In the genomic region with DNA sequence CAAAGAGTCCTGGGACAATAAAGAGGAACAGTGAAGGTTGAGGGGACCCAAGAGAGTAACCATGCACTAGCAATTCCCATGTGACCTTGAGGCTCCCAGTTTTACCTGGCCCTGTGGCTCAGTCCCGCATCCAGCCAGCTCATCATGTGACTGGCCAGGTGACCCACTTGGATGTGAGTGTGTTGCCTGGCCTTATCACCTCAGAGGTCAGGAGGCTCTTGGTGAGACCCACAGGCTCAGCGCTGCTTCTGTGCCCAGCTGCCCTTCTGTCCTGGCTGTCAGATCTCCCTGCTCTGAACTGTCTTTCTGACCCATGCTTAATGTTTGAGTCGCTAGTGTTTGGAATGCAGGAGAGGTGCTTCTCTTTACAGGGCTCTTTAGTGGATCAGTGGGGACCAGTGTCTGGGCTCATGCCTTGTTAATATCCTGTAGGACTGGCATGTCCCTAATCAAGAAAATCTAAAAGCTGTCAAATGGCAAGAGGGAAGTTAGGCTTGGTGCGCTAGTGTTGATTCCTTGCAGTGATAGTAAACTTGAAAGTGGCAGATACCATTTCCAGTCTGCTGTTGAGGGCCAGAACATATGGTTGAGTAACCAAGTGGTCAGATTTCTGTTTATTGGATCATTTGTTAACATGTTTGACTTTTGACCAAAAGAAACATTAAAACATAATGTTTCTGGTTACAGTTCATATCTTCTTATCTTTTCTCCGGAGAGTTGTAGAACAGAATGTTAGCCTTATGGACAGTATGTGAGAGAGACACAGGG, we compare ENCODE assay signal across 18 mouse cellular contexts. TPM values are rescaled to one million over a fixed set of nuclear protein-coding genes. Genes with fewer than 3 reads are reported as not detected.
DNase-seq lines count a peak whose midpoint lies in the region; ATAC-seq and TF ChIP-seq lines count a peak whose summit lies in the region.
"Had no signal": no experiment of that assay in that cellular context is flagged by ENCODE, and none has a peak within 500 bp of the region (broad histone marks: within the 10 kb centered on the region; RNA-seq: fewer than 3 reads in every experiment).

No protein-coding gene starts in this region.

- H3K79me2 ChIP-seq in C2C12 (ENCODE audit: control insufficient read depth, insufficient read depth) = peaks cover 89% of the 10 kb centered on the region

- no peak overlapping the region for H3K4me3 ChIP-seq in kidney, embryonic 15.5 days (replicated peaks)
- H3K4me3 ChIP-seq in kidney, embryonic 14.5 days (ENCODE audit: low read length) = no peak overlapping the region
- no peak overlapping the region for H3K4me3 ChIP-seq in C2C12 (ENCODE audit: insufficient read depth, poor library complexity, severe bottlenecking)
- H3K4me3 ChIP-seq in intestine, embryonic 16.5 days (ENCODE audit: low read length) = no peak overlapping the region
- H3K4me3 ChIP-seq: forebrain, embryonic 12.5 days; heart, embryonic 15.5 days; hindbrain, embryonic 13.5 days; layer of hippocampus, adult 2 months; lung, embryonic 15.5 days had no signal

- 43% methylated on average over 5 of the region's 5 CpGs for WGBS in kidney, embryonic 15.5 days
- 43% methylated on average over 5 of the region's 5 CpGs for WGBS in kidney, embryonic 14.5 days
- WGBS in intestine, embryonic 16.5 days = 47% methylated on average over 5 of the region's 5 CpGs

- H3K4me2 ChIP-seq in kidney, embryonic 15.5 days = no peak overlapping the region
- no peak overlapping the region for H3K4me2 ChIP-seq in kidney, embryonic 14.5 days (replicated peaks; ENCODE audit: low read depth, low read length)
- no peak overlapping the region for H3K4me2 ChIP-seq in intestine, embryonic 16.5 days (ENCODE audit: low read depth, low read length)
- H3K4me2 ChIP-seq: forebrain, embryonic 12.5 days; heart, embryonic 15.5 days; hindbrain, embryonic 13.5 days; lung, embryonic 15.5 days had no signal

- no peaks in the 10 kb centered on the region for H3K27me3 ChIP-seq in kidney, embryonic 15.5 days
- H3K27me3 ChIP-seq in kidney, embryonic 14.5 days (ENCODE audit: control insufficient read depth, insufficient read depth, low read length) = no peaks in the 10 kb centered on the region
- no peaks in the 10 kb centered on the region for H3K27me3 ChIP-seq in C2C12 (ENCODE audit: control insufficient read depth, insufficient read depth, insufficient read length)
- H3K27me3 ChIP-seq in intestine, embryonic 16.5 days (replicated peaks; ENCODE audit: control insufficient read depth, insufficient read depth, low read length) = no peaks in the 10 kb centered on the region
- H3K27me3 ChIP-seq: forebrain, embryonic 12.5 days; heart, embryonic 15.5 days; hindbrain, embryonic 13.5 days; lung, embryonic 15.5 days had no signal

- H3K36me3 ChIP-seq in kidney, embryonic 15.5 days = no peaks in the 10 kb centered on the region
- H3K36me3 ChIP-seq in kidney, embryonic 14.5 days (ENCODE audit: control insufficient read depth, insufficient read depth, low read length) = no peaks in the 10 kb centered on the region
- no peaks in the 10 kb centered on the region for H3K36me3 ChIP-seq in C2C12 (ENCODE audit: control insufficient read depth, insufficient read depth)
- H3K36me3 ChIP-seq in intestine, embryonic 16.5 days (ENCODE audit: control insufficient read depth, insufficient read depth, low read length) = no peaks in the 10 kb centered on the region
- H3K36me3 ChIP-seq: forebrain, embryonic 12.5 days; heart, embryonic 15.5 days; hindbrain, embryonic 13.5 days; lung, embryonic 15.5 days had no signal

- peaks cover 55% of the 10 kb centered on the region for H3K4me1 ChIP-seq in kidney, embryonic 15.5 days
- H3K4me1 ChIP-seq in kidney, embryonic 14.5 days (ENCODE audit: control insufficient read depth, insufficient read depth, low read length) = peaks cover 36% of the 10 kb centered on the region
- H3K4me1 ChIP-seq in intestine, embryonic 16.5 days (ENCODE audit: control insufficient read depth, insufficient read depth, low read length) = peaks cover 31% of the 10 kb centered on the region
- H3K4me1 ChIP-seq: forebrain, embryonic 12.5 days had no signal

- no peak overlapping the region for H3K9ac ChIP-seq in kidney, embryonic 15.5 days
- no peak overlapping the region for H3K9ac ChIP-seq in kidney, embryonic 14.5 days (ENCODE audit: low read depth, low read length)
- H3K9ac ChIP-seq in intestine, embryonic 16.5 days (ENCODE audit: low read depth, low read length) = no peak overlapping the region
- H3K9ac ChIP-seq: forebrain, embryonic 12.5 days; heart, embryonic 15.5 days; hindbrain, embryonic 13.5 days; lung, embryonic 15.5 days had no signal

- H3K27ac ChIP-seq in kidney, embryonic 15.5 days = peak overlapping the region; percentile 25; the same call in 1 of the 2 replicates
- no peak overlapping the region for H3K27ac ChIP-seq in kidney, embryonic 14.5 days (ENCODE audit: low read depth, low read length)
- peak overlapping the region; percentile 4; the same call in 1 of the 2 replicates for H3K27ac ChIP-seq in intestine, embryonic 16.5 days (ENCODE audit: low read length)
- H3K27ac ChIP-seq: forebrain, embryonic 12.5 days; heart, embryonic 15.5 days; hindbrain, embryonic 13.5 days; layer of hippocampus, adult 2 months; lung, embryonic 15.5 days had no signal

- DNase-seq in heart, adult 11 months = peak; percentile 93
- no peak for DNase-seq in heart, adult 9 months (ENCODE audit: low spot score in 2 of 2)
- DNase-seq in B cell, adult 2 months = no peak
- DNase-seq in lung, postnatal 36 days = no peak
- DNase-seq: cerebellum, postnatal 10 days; gastrocnemius, postnatal 25 days; left cerebral cortex, postnatal 4 days; midbrain, embryonic 14.5 days; right cerebral cortex, adult 18-20 months had no signal

- no peak for TF ChIP-seq CTCF in C2C12 (IDR thresholded peaks at IDR 0.05; ENCODE audit: control insufficient read depth, insufficient read depth, insufficient read length)

- ATAC-seq in kidney, embryonic 15.5 days (replicated peaks; ENCODE audit: low FRiP score) = no peak
- no peak for ATAC-seq in kidney, embryonic 14.5 days (ENCODE audit: low FRiP score, low TSS enrichment)
- ATAC-seq in intestine, embryonic 16.5 days = no peak

- H3K9me3 ChIP-seq in kidney, embryonic 15.5 days (replicated peaks) = no peaks in the 10 kb centered on the region
- no peaks in the 10 kb centered on the region for H3K9me3 ChIP-seq in kidney, embryonic 14.5 days (ENCODE audit: control insufficient read depth, low read length)
- no peaks in the 10 kb centered on the region for H3K9me3 ChIP-seq in intestine, embryonic 16.5 days (ENCODE audit: control insufficient read depth, low read length)
- H3K9me3 ChIP-seq: forebrain, embryonic 12.5 days; heart, embryonic 15.5 days; hindbrain, embryonic 13.5 days; lung, embryonic 15.5 days had no signal

- no peak overlapping the region for H3ac ChIP-seq in C2C12 (ENCODE audit: control insufficient read depth, insufficient read length, low read depth)

- peaks cover 51% of the 10 kb centered on the region for H3K79me3 ChIP-seq in C2C12 (ENCODE audit: low read depth)

TF ChIP-seq in C2C12, 6 proteins besides CTCF, POLR2A, EP300 and RAD21:
- TF ChIP-seq USF1 (IDR thresholded peaks at IDR 0.05; ENCODE audit: low read depth) (peak; percentile 3), MYOG (IDR thresholded peaks at IDR 0.05; ENCODE audit: control insufficient read depth, extremely low read depth, insufficient read length) (no peak)

RNA-seq across cellular contexts. Expression of a gene that starts 54.2 kb away (rescaled TPM):
- 66.0 and 71.5 TPM in 2 replicates for polyA plus RNA-seq in kidney, embryonic 15.5 days (2015; fragmentation: Nextera tagmentation; extraction: Ambion mirVana)
- polyA plus RNA-seq in kidney, embryonic 14.5 days (2014; fragmentation: Nextera tagmentation; extraction: Ambion mirVana) = 35.7 and 64.9 TPM in 2 replicates
- polyA plus RNA-seq in C2C12 (2012; fragmentation: generic; extraction: Trizol) = 23.9 TPM
- 42.5 and 43.3 TPM in 2 replicates for polyA plus RNA-seq in intestine, embryonic 16.5 days (2015; fragmentation: Nextera tagmentation; extraction: Ambion mirVana)

RNA-seq across cellular contexts. Expression of a gene that starts 55.7 kb away (rescaled TPM):
- 17.9 and 19.0 TPM in 2 replicates for polyA plus RNA-seq in kidney, embryonic 15.5 days (2015; fragmentation: Nextera tagmentation; extraction: Ambion mirVana)
- polyA plus RNA-seq in kidney, embryonic 14.5 days (2014; fragmentation: Nextera tagmentation; extraction: Ambion mirVana) = 17.2 and 23.6 TPM in 2 replicates
- polyA plus RNA-seq in C2C12 (2012; fragmentation: generic; extraction: Trizol) = 4.8 TPM
- 9.9 and 10.5 TPM in 2 replicates for polyA plus RNA-seq in intestine, embryonic 16.5 days (2015; fragmentation: Nextera tagmentation; extraction: Ambion mirVana)
